Mouse (Mus musculus) left cerebral cortex, postnatal 36 days (tissue): ENCODE measurements at regions not wholly inside any gene's neighbourhood (a gene's known extent, or its start where the extent isn't known, plus 50 kb on each side); places are given as distances from the start of the nearest gene placed in this dataset.

Experiments
- DNase-seq, 2 experiments: peaks; one replicate each; pipeline ENCODE4 v3.0.0; 2021 to 2022; ENCODE audit warnings: low spot score in 2 of 2, mixed read lengths in 1 of 2
- intact Hi-C: fragments of 180-260 bp; cut with DNase I; formaldehyde crosslinking; loops from one replicate; pipeline ENCODE4 v1.15.1; 2025

- no peak for DNase-seq
- intact Hi-C loops = loop anchor here (10.0 kb wide), 1 partner anchor 271 kb away; the partner anchor contains the start of gene Hcn1
These were observed 113.2 kb upstream of the Gm17509 start for GRCm38 (mm10) chr13:117334125-117334524.

DNA sequence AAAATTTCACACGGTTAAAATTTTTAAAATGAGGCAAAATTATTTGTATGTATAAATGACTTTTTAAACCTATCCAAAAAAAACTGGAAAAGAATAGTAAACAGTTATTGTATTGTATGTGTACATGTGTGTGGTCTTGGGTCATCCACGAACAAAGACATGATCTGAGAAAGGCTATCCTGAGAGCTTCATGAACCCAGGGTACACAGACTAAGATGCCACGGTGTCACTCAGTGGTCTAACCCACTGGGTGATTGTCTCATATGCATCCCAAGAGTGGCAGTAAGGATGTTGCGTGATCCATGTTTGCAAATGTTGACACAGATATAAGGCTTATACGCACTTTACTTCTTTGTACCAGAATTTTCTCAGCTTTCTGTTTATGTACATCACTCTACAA is 113.7 kb upstream of the Gm17509 start:
- DNase-seq = no peak
- intact Hi-C loops = loop anchor here (10.0 kb wide), 1 partner anchor 270 kb away; the partner anchor contains the start of gene Hcn1

- DNase-seq = no peak
These were observed 160.3 kb upstream of the Gm17509 start for GRCm38 (mm10) chr13:117381086-117381595.

GRCm38 (mm10) chr13:117383480-117384137 is 162.7 kb upstream of the Gm17509 start:
- intact Hi-C loops = no loop called here
- DNase-seq = no peak

More at GRCm38 (mm10) chr13:117381086-117381595, 160.3 kb upstream of the Gm17509 start:
- intact Hi-C loops = no loop called here

- intact Hi-C loops = no loop called here
These were observed 169.4 kb upstream of the Gm17509 start for GRCm38 (mm10) chr13:117390287-117390686.

GRCm38 (mm10) chr13:117393488-117393887 is 172.6 kb upstream of the Gm17509 start:
- no peak for DNase-seq
- intact Hi-C loops = no loop called here

More at GRCm38 (mm10) chr13:117390287-117390686, 169.4 kb upstream of the Gm17509 start:
- no peak for DNase-seq

DNA sequence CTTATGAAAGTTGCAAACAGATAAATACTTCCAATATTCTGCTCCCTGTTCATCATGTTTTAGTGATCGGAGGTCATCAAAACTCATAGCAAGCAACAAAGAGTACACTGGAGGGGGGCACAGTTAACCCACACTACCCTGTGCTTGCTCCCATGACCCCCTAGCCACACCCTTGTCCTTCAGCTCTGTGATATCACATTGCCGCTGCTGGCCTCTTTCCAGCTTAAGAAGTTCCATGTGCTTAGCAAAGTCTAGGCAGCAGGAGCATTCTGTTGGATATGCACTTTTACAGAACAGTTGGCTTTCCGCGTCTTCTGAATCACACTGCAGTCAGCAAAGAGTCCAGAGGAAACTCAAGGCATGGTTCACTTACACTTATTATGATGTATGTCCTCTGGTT is 180.4 kb upstream of the Gm17509 start:
- intact Hi-C loops = no loop called here
- no peak for DNase-seq

GRCm38 (mm10) chr13:117409940-117410339 is 189.1 kb upstream of the Gm17509 start:
- no peak for DNase-seq
- intact Hi-C loops = no loop called here

DNA sequence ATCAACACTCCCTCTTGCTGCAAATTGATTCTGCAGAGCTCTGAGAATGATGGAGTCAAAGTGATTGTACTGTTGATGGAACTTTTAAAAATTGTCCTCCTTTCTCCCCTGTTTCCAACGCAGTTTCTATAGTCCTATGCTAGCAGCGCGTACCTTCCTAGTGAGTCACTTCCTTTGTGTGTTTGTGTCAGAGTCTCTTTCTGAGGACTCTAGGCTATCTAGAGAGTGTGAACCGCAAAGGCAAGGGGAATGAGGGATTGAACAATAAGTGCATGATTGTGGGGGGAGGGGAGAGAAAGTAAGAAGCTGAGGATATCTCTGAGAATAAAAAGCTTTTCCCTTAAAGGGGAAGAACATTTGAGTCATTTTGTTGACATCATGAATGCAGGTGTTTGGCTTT is 188.5 kb upstream of the Hcn1 start:
- DNase-seq = no peak

DNA sequence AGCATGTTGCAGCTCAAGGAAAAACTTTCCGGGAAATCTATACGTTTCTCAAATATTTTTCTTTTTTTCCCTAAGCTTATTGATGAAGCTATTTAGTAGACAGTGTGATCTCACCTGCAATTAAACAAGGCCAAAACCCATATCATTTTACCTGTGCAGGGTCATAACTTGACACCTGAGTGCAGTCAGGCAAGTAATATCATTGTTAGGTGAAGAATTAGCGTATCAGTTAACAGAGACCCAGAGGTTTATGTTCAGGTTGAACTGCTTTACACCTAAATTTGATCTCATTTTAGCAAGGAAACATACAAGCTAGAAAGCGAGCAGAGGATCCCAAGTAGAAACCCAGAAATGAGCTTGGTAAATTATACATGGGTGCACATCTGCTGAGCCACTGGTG is 178.6 kb upstream of the Hcn1 start:
- no peak for DNase-seq
- intact Hi-C loops = no loop called here

More for the DNA sequence above, 188.5 kb upstream of the Hcn1 start:
- intact Hi-C loops = no loop called here

DNA sequence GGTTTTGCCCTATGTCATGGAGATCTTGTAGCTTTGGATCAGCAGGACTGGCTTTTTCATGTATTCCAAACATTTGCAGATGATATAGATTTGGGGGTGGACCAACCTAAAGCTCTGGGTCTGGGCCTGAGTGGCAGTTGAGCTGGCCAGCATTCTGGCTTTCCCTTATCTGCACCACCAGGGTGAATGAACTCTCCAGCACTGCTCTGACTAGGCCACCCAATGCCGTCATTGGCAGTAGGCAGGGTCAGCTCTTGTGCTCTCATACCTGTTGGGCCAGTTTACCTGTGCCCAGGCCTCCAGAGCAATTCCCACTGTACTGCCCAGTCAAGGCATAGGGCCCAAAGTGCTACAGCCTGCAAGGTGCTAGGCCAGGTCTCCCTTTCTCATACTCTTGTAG is 177.1 kb upstream of the Hcn1 start:
- no peak for DNase-seq
- intact Hi-C loops = no loop called here

- DNase-seq = no peak
- intact Hi-C loops = no loop called here
These were observed 134.7 kb upstream of the Hcn1 start for GRCm38 (mm10) chr13:117467407-117467806.

DNA sequence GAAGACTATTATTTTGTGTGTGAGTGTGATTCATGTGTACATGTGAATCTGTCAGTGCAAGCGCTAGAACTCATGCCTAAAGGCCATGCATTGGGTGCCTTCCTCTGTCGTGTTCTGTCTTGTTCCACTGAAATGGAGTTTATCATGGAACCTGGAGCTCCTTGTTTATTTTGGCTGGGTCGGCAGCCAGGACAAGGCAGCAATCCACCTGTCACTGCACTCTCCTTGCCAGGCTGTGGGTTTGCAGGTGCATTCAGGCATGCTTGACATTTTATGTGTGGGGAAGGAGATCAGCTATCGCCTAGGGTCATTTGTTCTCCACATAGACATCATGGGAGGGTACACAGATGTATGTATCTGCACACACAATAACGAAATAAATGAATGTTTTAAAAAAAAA is 129.4 kb upstream of the Hcn1 start:
- intact Hi-C loops = no loop called here

DNA sequence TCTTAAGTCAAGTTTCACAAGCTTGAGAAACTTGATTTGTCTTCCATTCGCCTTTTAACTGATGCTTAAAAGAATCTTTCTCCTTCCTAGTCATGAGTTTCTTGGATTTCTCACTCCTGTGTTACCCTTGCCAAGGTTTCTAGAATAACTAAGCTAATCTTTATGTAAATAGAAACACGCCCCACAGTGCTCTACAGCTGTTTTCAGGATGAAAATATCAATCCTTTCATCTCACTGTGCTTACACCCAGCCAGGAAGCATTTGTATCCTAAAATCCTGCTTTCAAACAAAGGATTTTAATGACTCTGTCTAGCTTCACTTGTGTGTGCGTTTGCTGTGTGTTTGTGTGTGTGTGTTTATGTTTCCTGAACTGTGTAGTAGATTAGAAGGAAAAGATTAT is 119.5 kb upstream of the Hcn1 start:
- no peak for DNase-seq
- intact Hi-C loops = no loop called here

More for the DNA sequence above, 129.4 kb upstream of the Hcn1 start:
- DNase-seq = no peak

DNA sequence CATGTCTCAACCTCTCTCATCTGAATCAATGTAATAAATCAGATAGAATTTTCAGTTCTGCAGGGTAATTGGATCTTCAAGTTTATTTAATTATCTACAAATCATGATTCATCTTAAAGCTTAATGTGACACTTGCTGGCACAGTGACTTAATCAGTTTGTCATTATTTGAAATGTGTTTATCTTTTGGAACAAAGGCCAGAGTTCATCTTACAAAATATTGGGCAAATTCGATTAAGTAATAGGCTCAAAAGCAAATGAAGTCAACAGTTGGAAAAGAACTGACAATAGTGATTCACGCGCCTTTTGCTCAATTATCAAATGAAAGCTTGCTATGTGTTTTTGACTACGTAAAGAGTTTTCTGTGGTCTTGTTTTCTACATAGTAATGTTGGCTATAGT is 93.4 kb upstream of the Hcn1 start:
- intact Hi-C loops = no loop called here
- no peak for DNase-seq

DNA sequence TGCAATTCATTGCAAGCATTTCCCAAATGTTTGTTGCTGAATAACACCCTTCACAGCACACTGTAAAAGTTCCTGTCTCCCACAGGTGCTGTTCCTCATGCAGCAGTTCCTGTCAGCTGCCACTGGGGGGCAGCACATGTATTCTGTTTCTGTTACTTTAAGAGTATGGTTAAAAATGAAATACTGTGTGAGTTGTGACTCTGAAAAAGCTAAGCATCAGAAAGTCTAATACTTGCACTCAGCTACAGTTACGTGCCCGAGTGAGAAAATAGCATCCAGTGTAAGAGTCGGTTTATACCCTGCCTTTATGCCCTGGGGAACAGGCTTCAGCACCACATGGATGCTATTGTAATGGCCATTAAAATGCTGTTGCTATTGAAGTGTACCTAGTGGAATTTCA is 52.0 kb upstream of the Hcn1 start:
- intact Hi-C loops = loop anchor here (5.0 kb wide), 1 partner anchor 802 kb away; no protein-coding TSS in a partner anchor
- DNase-seq = peak; percentile 40 to 58
